Mouse (Mus musculus): Measurements from ENCODE around the gene Prlh. TPM values are rescaled to one million over a fixed set of nuclear protein-coding genes. Genes with fewer than 3 reads are reported as not detected.

The Prlh gene
- polyA plus RNA-seq, 1 experiment from 2014 or later, result not detected

DNA sequence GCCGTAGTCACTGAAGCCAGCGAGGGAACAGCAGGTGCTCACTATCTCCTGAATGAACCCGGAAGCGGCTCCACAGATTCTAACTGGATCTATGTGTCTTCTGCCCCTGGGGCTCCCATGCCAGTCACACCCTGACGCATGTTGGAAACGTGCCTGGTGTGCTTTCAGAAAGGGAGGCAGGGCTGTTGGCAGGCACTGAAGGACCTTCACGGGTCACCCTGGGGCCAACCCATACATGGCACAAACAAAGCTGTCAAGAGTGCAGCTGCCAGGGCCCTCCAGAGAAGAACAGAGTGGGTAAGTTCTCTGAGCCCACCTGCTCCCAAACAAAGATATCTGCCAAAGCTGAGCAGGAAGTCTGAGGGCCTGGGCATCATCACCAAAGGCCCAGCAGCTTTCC is 14.7 kb downstream of the Prlh start:
- H3K4me3 ChIP-seq (ENCODE audit: low read depth, low read length), result no peak overlapping the region
- ATAC-seq (ENCODE audit: low FRiP score) (no peak), DNase-seq (ENCODE audit: low spot score) (no peak)
- no peaks in the 10 kb centered on the region for H3K9me3 ChIP-seq (ENCODE audit: control insufficient read depth, low read length)
- WGBS, result 79% methylated on average over 7 of the region's 7 CpGs
- H3K4me2 ChIP-seq (replicated peaks; ENCODE audit: low read depth, low read length), result no peak overlapping the region
- H3K36me3 ChIP-seq (ENCODE audit: control insufficient read depth, insufficient read depth, low read length), result no peaks in the 10 kb centered on the region
- H3K9ac ChIP-seq (ENCODE audit: low read depth, low read length), result no peak overlapping the region
- no peaks in the 10 kb centered on the region for H3K4me1 ChIP-seq (replicated peaks; ENCODE audit: control insufficient read depth, insufficient read depth, low read length)
- H3K27ac ChIP-seq (ENCODE audit: low read depth, low read length), result no peak overlapping the region
- 0 out of 2 replicates have a peak, but pooled peaks cover 2% of the 10 kb centered on the region for H3K27me3 ChIP-seq (ENCODE audit: control insufficient read depth, insufficient read depth, low read length)

DNA sequence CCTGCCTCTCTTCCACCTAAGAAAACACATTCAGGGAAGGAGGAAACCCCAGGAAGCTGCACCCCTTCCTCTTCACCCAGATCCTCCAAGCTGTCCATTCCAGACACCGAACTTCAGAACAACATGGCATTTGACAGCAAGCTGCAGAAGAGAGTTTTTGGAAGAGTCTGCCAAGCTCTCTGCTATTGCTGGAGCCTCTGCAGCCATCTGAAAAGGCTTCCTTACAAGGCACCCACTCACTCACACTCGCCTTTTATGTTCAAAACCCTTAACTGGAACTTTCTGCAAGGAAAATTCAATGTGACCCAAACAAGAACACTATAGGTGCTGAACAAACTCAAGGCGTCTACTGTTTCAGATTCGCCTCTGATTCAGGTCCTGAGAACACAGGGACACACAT is 15.7 kb downstream of the Prlh start:
- Histone ChIP-seq H3K27me3 (ENCODE audit: control insufficient read depth, insufficient read depth, low read length) (0 out of 2 replicates have a peak, but pooled peaks cover 2% of the 10 kb centered on the region), H3K4me1 (replicated peaks; ENCODE audit: control insufficient read depth, insufficient read depth, low read length) (peaks cover 3% of the 10 kb centered on the region; the same call in 1 of the 2 replicates), H3K27ac (ENCODE audit: low read depth, low read length) (no peak overlapping the region), H3K36me3 (ENCODE audit: control insufficient read depth, insufficient read depth, low read length) (no peaks in the 10 kb centered on the region), H3K9ac (ENCODE audit: low read depth, low read length) (no peak overlapping the region), H3K4me3 (ENCODE audit: low read depth, low read length) (no peak overlapping the region), H3K4me2 (replicated peaks; ENCODE audit: low read depth, low read length) (no peak overlapping the region), H3K9me3 (ENCODE audit: control insufficient read depth, low read length) (no peaks in the 10 kb centered on the region)
- ATAC-seq (ENCODE audit: low FRiP score) (no peak), DNase-seq (ENCODE audit: low spot score) (no peak)
- 84% methylated on average over 4 of the region's 4 CpGs for WGBS

DNA sequence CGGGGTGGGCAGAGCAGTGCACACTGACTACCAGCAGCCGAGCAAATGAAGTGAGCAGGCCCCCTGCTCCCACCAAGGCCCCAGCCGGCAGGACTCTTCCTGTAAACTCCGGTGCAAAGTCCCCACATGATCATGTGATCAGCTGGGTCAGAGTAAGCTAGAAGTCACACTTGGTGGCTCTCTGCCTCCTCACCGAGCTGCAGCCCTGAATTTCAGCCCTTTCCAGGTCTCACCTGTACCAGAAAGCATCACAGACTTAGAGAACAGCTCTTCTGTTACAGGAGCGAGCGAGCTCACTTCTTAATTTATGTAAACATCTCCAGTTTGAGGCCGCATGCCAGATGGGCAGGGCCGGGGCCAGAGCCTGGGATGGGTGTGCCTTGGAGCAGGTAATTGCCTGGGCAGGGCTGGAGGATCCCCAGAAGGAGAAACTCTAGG is 16.5 kb downstream of the Prlh start, which contains the start of gene Rab17:
Gene Rab17, minus strand, starts transcription at position 315 of the 438 bp plus-strand sequence.
- H3K9ac ChIP-seq (ENCODE audit: low read depth, low read length), result no peak within 1 kb of the TSS
- peaks cover 3% of the 10 kb centered on the region for H3K4me1 ChIP-seq (replicated peaks; ENCODE audit: control insufficient read depth, insufficient read depth, low read length)
- no peak for ATAC-seq (ENCODE audit: low FRiP score)
- H3K27ac ChIP-seq (ENCODE audit: low read depth, low read length), result no peak within 1 kb of the TSS
- H3K4me2 ChIP-seq (replicated peaks; ENCODE audit: low read depth, low read length), result no peak within 1 kb of the TSS
- 38% methylated on average over 9 of the region's 9 CpGs for whole genome bisulfite sequencing
- no peak for DNase-seq (ENCODE audit: low spot score)
- H3K4me3 ChIP-seq (ENCODE audit: low read depth, low read length), result no peak within 1 kb of the TSS
- H3K27me3 ChIP-seq (ENCODE audit: control insufficient read depth, insufficient read depth, low read length), result 0 out of 2 replicates have a peak, but pooled peaks cover 2% of the 10 kb centered on the region
- no peaks in the 10 kb centered on the region for H3K36me3 ChIP-seq (ENCODE audit: control insufficient read depth, insufficient read depth, low read length)
- H3K9me3 ChIP-seq (ENCODE audit: control insufficient read depth, low read length), result no peaks in the 10 kb centered on the region

DNA sequence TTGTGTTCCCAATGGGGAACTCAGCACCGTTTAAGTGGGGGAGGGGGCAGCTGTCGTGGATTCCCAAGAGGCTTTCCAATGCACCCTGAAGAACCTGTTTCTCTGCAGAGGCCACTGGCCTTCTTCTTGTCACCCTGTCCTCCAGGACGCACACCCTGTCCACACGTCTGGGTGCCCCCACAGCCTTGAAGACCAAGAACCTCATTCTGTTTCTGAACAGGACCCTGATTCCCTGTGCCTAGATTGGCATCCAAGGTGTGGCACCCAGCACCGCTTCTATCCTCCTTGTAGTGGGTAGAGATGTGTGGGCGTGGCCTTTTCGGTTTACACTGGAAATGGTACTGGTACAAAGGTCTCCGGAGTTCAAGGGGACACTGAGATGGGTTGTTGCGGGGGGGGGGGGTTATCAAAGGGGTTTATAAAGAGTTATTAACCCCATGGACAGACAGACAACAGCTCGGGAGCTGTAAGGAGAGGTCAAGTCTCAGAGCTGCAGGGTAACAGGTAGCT is 17.0 kb downstream of the Prlh start:
- no peak for DNase-seq (ENCODE audit: low spot score)

DNA sequence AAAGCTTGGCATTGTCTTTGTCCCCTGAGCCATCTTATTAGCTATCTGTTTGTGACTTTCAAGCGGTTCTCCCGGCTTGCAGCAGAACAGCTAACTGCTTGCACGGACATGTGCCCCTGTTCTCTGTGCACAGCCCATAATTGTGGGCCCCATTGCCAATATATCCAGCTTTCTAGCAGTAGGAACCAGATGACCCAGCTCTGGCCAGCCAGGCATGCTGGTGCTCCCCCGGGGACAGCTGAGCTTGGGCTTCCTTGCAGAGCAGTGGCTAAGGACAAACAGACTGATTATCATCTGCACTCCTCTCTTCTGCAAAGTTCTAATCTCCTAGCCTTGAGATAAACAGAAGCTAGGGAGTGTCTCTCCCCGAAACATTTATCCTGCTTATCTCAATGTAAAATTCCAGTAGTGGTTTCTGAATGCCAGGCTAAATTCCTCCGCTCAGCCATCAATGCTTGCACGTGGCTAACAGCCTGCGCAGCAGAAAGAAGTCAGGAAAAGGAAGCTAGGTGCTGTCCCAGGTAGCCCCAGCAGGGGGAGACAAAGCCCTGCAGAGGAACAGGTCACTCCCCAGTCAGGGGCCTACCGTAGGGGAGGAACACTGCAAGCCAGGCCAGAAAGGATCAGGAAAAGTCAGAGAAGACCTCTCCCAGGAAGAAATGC is 20.1 kb downstream of the Prlh start:
- Histone ChIP-seq H3K4me2 (replicated peaks; ENCODE audit: low read depth, low read length) (no peak overlapping the region), H3K9ac (ENCODE audit: low read depth, low read length) (no peak overlapping the region), H3K27ac (ENCODE audit: low read depth, low read length) (no peak overlapping the region), H3K4me3 (ENCODE audit: low read depth, low read length) (no peak overlapping the region), H3K27me3 (ENCODE audit: control insufficient read depth, insufficient read depth, low read length) (0 out of 2 replicates have a peak, but pooled peaks cover 2% of the 10 kb centered on the region), H3K9me3 (ENCODE audit: control insufficient read depth, low read length) (no peaks in the 10 kb centered on the region), H3K4me1 (replicated peaks; ENCODE audit: control insufficient read depth, insufficient read depth, low read length) (peaks cover 10% of the 10 kb centered on the region), H3K36me3 (ENCODE audit: control insufficient read depth, insufficient read depth, low read length) (no peaks in the 10 kb centered on the region)
- 24% methylated on average over 9 of the region's 9 CpGs for WGBS
- ATAC-seq (ENCODE audit: low FRiP score) (peak; percentile 64; the same call in 1 of the 2 replicates), DNase-seq (ENCODE audit: low spot score) (peak; percentile 97)

More for the DNA sequence above, 17.0 kb downstream of the Prlh start:
- Histone ChIP-seq H3K27me3 (ENCODE audit: control insufficient read depth, insufficient read depth, low read length) (0 out of 2 replicates have a peak, but pooled peaks cover 2% of the 10 kb centered on the region), H3K4me1 (replicated peaks; ENCODE audit: control insufficient read depth, insufficient read depth, low read length) (peaks cover 3% of the 10 kb centered on the region), H3K27ac (ENCODE audit: low read depth, low read length) (no peak overlapping the region), H3K4me3 (ENCODE audit: low read depth, low read length) (no peak overlapping the region), H3K4me2 (replicated peaks; ENCODE audit: low read depth, low read length) (no peak overlapping the region), H3K9me3 (ENCODE audit: control insufficient read depth, low read length) (no peaks in the 10 kb centered on the region), H3K36me3 (ENCODE audit: control insufficient read depth, insufficient read depth, low read length) (no peaks in the 10 kb centered on the region), H3K9ac (ENCODE audit: low read depth, low read length) (no peak overlapping the region)
- ATAC-seq (ENCODE audit: low FRiP score), result no peak
- 73% methylated on average over 10 of the region's 10 CpGs for WGBS

DNA sequence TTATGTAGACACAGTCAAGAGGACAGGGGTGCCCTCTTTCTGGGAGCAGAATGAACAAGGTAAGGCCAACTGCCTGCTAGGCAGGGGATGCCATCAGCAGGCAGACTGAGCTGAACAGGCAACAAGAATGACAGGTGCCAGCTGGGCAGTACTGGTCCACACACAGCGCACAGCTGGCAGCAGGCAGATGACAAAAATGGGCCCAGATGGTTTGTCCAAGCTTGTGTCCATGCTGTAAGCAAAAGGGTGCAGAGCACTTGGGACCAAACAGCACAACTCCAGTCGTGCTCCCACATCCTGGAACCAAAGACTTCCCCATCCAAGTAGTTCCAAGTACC is 20.6 kb downstream of the Prlh start:
- Histone ChIP-seq H3K36me3 (ENCODE audit: control insufficient read depth, insufficient read depth, low read length) (no peaks in the 10 kb centered on the region), H3K9ac (ENCODE audit: low read depth, low read length) (no peak overlapping the region), H3K27me3 (ENCODE audit: control insufficient read depth, insufficient read depth, low read length) (0 out of 2 replicates have a peak, but pooled peaks cover 2% of the 10 kb centered on the region), H3K9me3 (ENCODE audit: control insufficient read depth, low read length) (no peaks in the 10 kb centered on the region), H3K4me1 (replicated peaks; ENCODE audit: control insufficient read depth, insufficient read depth, low read length) (peaks cover 10% of the 10 kb centered on the region), H3K27ac (ENCODE audit: low read depth, low read length) (no peak overlapping the region), H3K4me2 (replicated peaks; ENCODE audit: low read depth, low read length) (no peak overlapping the region), H3K4me3 (ENCODE audit: low read depth, low read length) (no peak overlapping the region)
- DNase-seq (ENCODE audit: low spot score), result no peak
- ATAC-seq (ENCODE audit: low FRiP score), result peak; percentile 23; the same call in 1 of the 2 replicates
- 87% methylated on average over 2 of the region's 2 CpGs for WGBS

DNA sequence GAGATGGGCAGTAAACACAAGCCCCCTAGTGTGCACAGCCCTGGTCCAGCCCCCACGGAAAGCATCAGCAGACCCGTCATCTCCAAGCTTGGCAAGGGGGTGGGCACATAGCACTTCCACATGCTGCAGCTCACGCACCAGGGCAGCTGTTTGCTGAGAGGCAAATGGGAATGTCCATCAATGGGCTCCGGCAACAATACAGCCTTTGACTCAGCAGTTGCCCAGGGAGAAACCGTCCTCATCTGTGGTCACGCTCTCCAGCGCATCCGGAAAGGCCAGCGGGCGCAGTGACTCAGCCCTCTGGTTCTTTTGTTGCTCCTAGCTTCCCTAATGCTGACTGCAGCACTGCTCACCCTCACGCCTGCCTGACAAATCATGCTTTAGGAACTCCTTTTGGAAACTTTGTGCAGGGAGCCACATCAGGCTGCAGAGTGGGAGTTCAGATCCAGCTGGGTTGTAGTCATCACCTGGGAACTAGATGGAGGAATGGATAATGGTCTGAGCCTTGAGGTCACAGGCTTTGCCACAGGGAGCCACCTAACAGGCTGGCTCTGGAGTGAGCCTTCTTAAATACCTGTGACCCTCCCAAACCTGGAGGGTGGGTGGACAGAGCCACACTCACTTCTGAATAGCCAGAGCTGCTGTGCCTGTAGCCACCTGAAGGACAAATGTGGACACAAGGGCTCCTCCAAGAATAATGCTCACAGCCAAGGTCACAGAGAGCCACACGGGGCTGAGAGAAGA is 22.2 kb downstream of the Prlh start:
- H3K4me3 ChIP-seq (ENCODE audit: low read depth, low read length), result no peak overlapping the region
- peak; percentile 83 for DNase-seq (ENCODE audit: low spot score)
- peak overlapping the region; percentile 27 for H3K4me2 ChIP-seq (replicated peaks; ENCODE audit: low read depth, low read length)
- 0 out of 2 replicates have a peak, but pooled peaks cover 2% of the 10 kb centered on the region for H3K27me3 ChIP-seq (ENCODE audit: control insufficient read depth, insufficient read depth, low read length)
- H3K9me3 ChIP-seq (ENCODE audit: control insufficient read depth, low read length), result no peaks in the 10 kb centered on the region
- ATAC-seq (ENCODE audit: low FRiP score), result peak; percentile 90
- peaks cover 10% of the 10 kb centered on the region for H3K4me1 ChIP-seq (replicated peaks; ENCODE audit: control insufficient read depth, insufficient read depth, low read length)
- WGBS, result 5% methylated on average over 12 of the region's 12 CpGs
- H3K27ac ChIP-seq (ENCODE audit: low read depth, low read length), result peak overlapping the region; percentile 75
- H3K9ac ChIP-seq (ENCODE audit: low read depth, low read length), result no peak overlapping the region
- H3K36me3 ChIP-seq (ENCODE audit: control insufficient read depth, insufficient read depth, low read length), result no peaks in the 10 kb centered on the region

DNA sequence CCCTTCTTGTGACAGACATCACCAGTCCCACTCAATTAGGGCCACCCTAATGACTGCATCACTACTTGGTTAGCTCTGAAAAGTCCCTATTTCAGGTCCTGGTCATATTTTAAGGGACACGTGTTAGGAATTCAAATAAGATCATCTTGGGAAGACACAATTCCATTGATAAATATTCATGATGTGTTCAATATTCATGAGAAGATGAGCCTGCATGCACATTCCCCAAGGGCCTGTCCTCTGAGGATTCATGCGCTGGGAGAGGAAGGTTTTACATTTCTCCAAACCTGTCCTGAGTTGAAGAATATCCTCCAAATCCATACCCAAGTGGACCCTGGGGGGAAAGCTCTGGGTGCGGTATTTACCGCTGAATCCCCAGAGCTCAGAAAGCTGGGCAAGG is 23.1 kb downstream of the Prlh start:
- Histone ChIP-seq H3K4me3 (ENCODE audit: low read depth, low read length) (no peak overlapping the region), H3K27ac (ENCODE audit: low read depth, low read length) (peak overlapping the region; percentile 75; the same call in 1 of the 2 replicates), H3K36me3 (ENCODE audit: control insufficient read depth, insufficient read depth, low read length) (no peaks in the 10 kb centered on the region), H3K4me1 (replicated peaks; ENCODE audit: control insufficient read depth, insufficient read depth, low read length) (peaks cover 10% of the 10 kb centered on the region), H3K9me3 (ENCODE audit: control insufficient read depth, low read length) (no peaks in the 10 kb centered on the region), H3K4me2 (replicated peaks; ENCODE audit: low read depth, low read length) (no peak overlapping the region), H3K27me3 (ENCODE audit: control insufficient read depth, insufficient read depth, low read length) (0 out of 2 replicates have a peak, but pooled peaks cover 2% of the 10 kb centered on the region), H3K9ac (ENCODE audit: low read depth, low read length) (no peak overlapping the region)
- WGBS, result 58% methylated on average over 4 of the region's 4 CpGs
- ATAC-seq (ENCODE audit: low FRiP score) (peak; percentile 43), DNase-seq (ENCODE audit: low spot score) (peak; percentile 43)
